Mouse (Mus musculus): Measurements from ENCODE around the gene Ubxn10. TPM values are rescaled to one million over a fixed set of nuclear protein-coding genes. Genes with fewer than 3 reads are reported as not detected.
A peak's percentile ranks its signal among the peaks of the same experiment; 100 is the strongest.

Gene Ubxn10
- polyA plus RNA-seq, 1 experiment, result 1.0 TPM

DNA sequence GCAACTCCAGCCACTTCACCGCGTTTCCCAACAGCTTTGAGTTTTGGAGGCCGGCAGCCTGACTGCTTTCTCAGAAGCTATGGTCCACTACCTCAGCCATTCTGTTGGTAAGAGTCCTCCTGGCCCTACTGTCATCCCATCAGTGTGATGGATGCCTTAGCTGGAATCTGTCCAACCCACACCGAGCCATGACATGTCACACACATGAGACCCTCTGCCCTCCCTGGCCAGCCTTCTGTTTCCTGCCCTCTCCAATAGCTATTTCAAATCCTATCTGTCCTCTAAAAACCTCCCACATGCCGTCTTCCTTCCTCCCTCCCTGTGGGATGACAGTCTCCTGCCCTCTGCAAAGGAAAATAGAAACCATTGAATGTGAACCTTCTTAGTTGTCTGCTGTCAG is 11.2 kb downstream of the Ubxn10 start:
- Histone ChIP-seq H3K36me3 (ENCODE audit: control insufficient read depth, insufficient read depth, low read length, poor library complexity, severe bottlenecking) (no peaks in the 10 kb centered on the region), H3K27me3 (ENCODE audit: control insufficient read depth, insufficient read depth, low read length, poor library complexity, severe bottlenecking) (no peaks in the 10 kb centered on the region), H3K4me1 (ENCODE audit: control insufficient read depth, insufficient read depth, low read length) (peaks cover 3% of the 10 kb centered on the region), H3K27ac (ENCODE audit: insufficient read depth, low read length) (no peak overlapping the region), H3K9me3 (replicated peaks; ENCODE audit: control insufficient read depth, insufficient read depth, low read length, poor library complexity, severe bottlenecking) (no peaks in the 10 kb centered on the region), H3K9ac (ENCODE audit: low read depth, poor library complexity, severe bottlenecking) (no peak overlapping the region), H3K4me3 (ENCODE audit: low read depth, low read length) (no peak overlapping the region)
- TF ChIP-seq EP300 (IDR thresholded peaks at IDR 0.05; ENCODE audit: insufficient read depth, low read depth, low read length) (no peak), CTCF (IDR thresholded peaks at IDR 0.05; ENCODE audit: low read depth, low read length) (no peak), POLR2A (IDR thresholded peaks at IDR 0.05; ENCODE audit: insufficient read depth, low read length) (no peak)

GRCm38 (mm10) chr4:138725127-138725461 is 11.9 kb downstream of the Ubxn10 start:
- H3K36me3 ChIP-seq (ENCODE audit: control insufficient read depth, insufficient read depth, low read length, poor library complexity, severe bottlenecking), result no peaks in the 10 kb centered on the region
- H3K9me3 ChIP-seq (replicated peaks; ENCODE audit: control insufficient read depth, insufficient read depth, low read length, poor library complexity, severe bottlenecking), result no peaks in the 10 kb centered on the region
- peak overlapping the region; percentile 72 for H3K4me3 ChIP-seq (ENCODE audit: low read depth, low read length)
- H3K4me1 ChIP-seq (ENCODE audit: control insufficient read depth, insufficient read depth, low read length), result peaks cover 3% of the 10 kb centered on the region
- 0 out of 2 replicates have a peak, but pooled peaks have one; percentile 30 for TF ChIP-seq EP300 (IDR thresholded peaks at IDR 0.05; ENCODE audit: insufficient read depth, low read depth, low read length)
- TF ChIP-seq POLR2A (IDR thresholded peaks at IDR 0.05; ENCODE audit: insufficient read depth, low read length), result no peak
- no peak overlapping the region for H3K27ac ChIP-seq (ENCODE audit: insufficient read depth, low read length)
- H3K27me3 ChIP-seq (ENCODE audit: control insufficient read depth, insufficient read depth, low read length, poor library complexity, severe bottlenecking), result no peaks in the 10 kb centered on the region
- peak overlapping the region; percentile 46; the same call in 1 of the 2 replicates for H3K9ac ChIP-seq (ENCODE audit: low read depth, poor library complexity, severe bottlenecking)

- no peaks in the 10 kb centered on the region for H3K36me3 ChIP-seq (ENCODE audit: control insufficient read depth, insufficient read depth, low read length, poor library complexity, severe bottlenecking)
- H3K9ac ChIP-seq (ENCODE audit: low read depth, poor library complexity, severe bottlenecking), result peak within 1 kb of the TSS; percentile 46; the same call in 1 of the 2 replicates
- no peaks in the 10 kb centered on the region for H3K9me3 ChIP-seq (replicated peaks; ENCODE audit: control insufficient read depth, insufficient read depth, low read length, poor library complexity, severe bottlenecking)
- H3K4me1 ChIP-seq (ENCODE audit: control insufficient read depth, insufficient read depth, low read length), result peaks cover 3% of the 10 kb centered on the region
- no peaks in the 10 kb centered on the region for H3K27me3 ChIP-seq (ENCODE audit: control insufficient read depth, insufficient read depth, low read length, poor library complexity, severe bottlenecking)
- no peak within 1 kb of the TSS for H3K27ac ChIP-seq (ENCODE audit: insufficient read depth, low read length)
- peak within 1 kb of the TSS; percentile 72 for H3K4me3 ChIP-seq (ENCODE audit: low read depth, low read length)
- TF ChIP-seq POLR2A (IDR thresholded peaks at IDR 0.05; ENCODE audit: insufficient read depth, low read length) (no peak), EP300 (IDR thresholded peaks at IDR 0.05; ENCODE audit: insufficient read depth, low read depth, low read length) (no peak), CTCF (IDR thresholded peaks at IDR 0.05; ENCODE audit: low read depth, low read length) (no peak)
Observed at GRCm38 (mm10) chr4:138724354-138725126, 12.4 kb downstream of the Ubxn10 start, which contains the start of gene Pla2g2c. Gene Pla2g2c, plus strand, starts transcription at chr4:138724792.

GRCm38 (mm10) chr4:138723493-138724281 is 13.3 kb downstream of the Ubxn10 start:
- Histone ChIP-seq H3K4me3 (ENCODE audit: low read depth, low read length) (no peak overlapping the region), H3K36me3 (ENCODE audit: control insufficient read depth, insufficient read depth, low read length, poor library complexity, severe bottlenecking) (no peaks in the 10 kb centered on the region), H3K27me3 (ENCODE audit: control insufficient read depth, insufficient read depth, low read length, poor library complexity, severe bottlenecking) (no peaks in the 10 kb centered on the region)

GRCm38 (mm10) chr4:138719264-138719596 is 17.7 kb downstream of the Ubxn10 start:
- TF ChIP-seq EP300 (IDR thresholded peaks at IDR 0.05; ENCODE audit: insufficient read depth, low read depth, low read length), result no peak
- TF ChIP-seq POLR2A (IDR thresholded peaks at IDR 0.05; ENCODE audit: insufficient read depth, low read length), result no peak
- no peak for TF ChIP-seq CTCF (IDR thresholded peaks at IDR 0.05; ENCODE audit: low read depth, low read length)
- no peak overlapping the region for H3K4me3 ChIP-seq (ENCODE audit: low read depth, low read length)
- no peaks in the 10 kb centered on the region for H3K9me3 ChIP-seq (replicated peaks; ENCODE audit: control insufficient read depth, insufficient read depth, low read length, poor library complexity, severe bottlenecking)
- no peak overlapping the region for H3K27ac ChIP-seq (ENCODE audit: insufficient read depth, low read length)
- H3K27me3 ChIP-seq (ENCODE audit: control insufficient read depth, insufficient read depth, low read length, poor library complexity, severe bottlenecking), result no peaks in the 10 kb centered on the region
- H3K4me1 ChIP-seq (ENCODE audit: control insufficient read depth, insufficient read depth, low read length), result no peaks in the 10 kb centered on the region
- no peaks in the 10 kb centered on the region for H3K36me3 ChIP-seq (ENCODE audit: control insufficient read depth, insufficient read depth, low read length, poor library complexity, severe bottlenecking)
- no peak overlapping the region for H3K9ac ChIP-seq (ENCODE audit: low read depth, poor library complexity, severe bottlenecking)

More at GRCm38 (mm10) chr4:138723493-138724281, 13.3 kb downstream of the Ubxn10 start:
- H3K27ac ChIP-seq (ENCODE audit: insufficient read depth, low read length), result no peak overlapping the region
- H3K4me1 ChIP-seq (ENCODE audit: control insufficient read depth, insufficient read depth, low read length), result peaks cover 3% of the 10 kb centered on the region
- H3K9me3 ChIP-seq (replicated peaks; ENCODE audit: control insufficient read depth, insufficient read depth, low read length, poor library complexity, severe bottlenecking), result no peaks in the 10 kb centered on the region
- no peak for TF ChIP-seq EP300 (IDR thresholded peaks at IDR 0.05; ENCODE audit: insufficient read depth, low read depth, low read length)
- no peak for TF ChIP-seq POLR2A (IDR thresholded peaks at IDR 0.05; ENCODE audit: insufficient read depth, low read length)
- no peak for TF ChIP-seq CTCF (IDR thresholded peaks at IDR 0.05; ENCODE audit: low read depth, low read length)
- no peak overlapping the region for H3K9ac ChIP-seq (ENCODE audit: low read depth, poor library complexity, severe bottlenecking)

All from ES-Bruce4 (cell line).